Mouse (Mus musculus) intestine, postnatal 0 days (tissue): ENCODE results near the gene Ipo7. TPM values are rescaled to one million over a fixed set of nuclear protein-coding genes. Genes with fewer than 3 reads are reported as not detected.

Experiments used
- ATAC-seq: fragments of 200-750 bp; cut with Nextera tagmentation; 2 replicates; pipeline ENCODE4 v1.8.0; 2017; ENCODE audit warnings: mild to moderate bottlenecking, moderate TSS enrichment, moderate library complexity
- H3K27ac ChIP-seq: fragments of 300-500 bp; sonication (generic); 2 replicates; pipeline ENCODE4 v1.5.1; 2014; ENCODE audit warnings: mild to moderate bottlenecking, low read depth, low read length, moderate library complexity
- H3K27me3 ChIP-seq: fragments of 300-500 bp; sonication (generic); replicated peaks from 2 replicates; pipeline ENCODE4 v1.6.1; 2014; ENCODE audit warnings: low read length, mixed read lengths; ENCODE audit not compliant: control insufficient read depth, insufficient read depth
- H3K36me3 ChIP-seq: fragments of 300-500 bp; sonication (generic); 2 replicates; pipeline ENCODE4 v1.6.1; 2014; ENCODE audit warnings: mild to moderate bottlenecking, moderate library complexity; ENCODE audit not compliant: control insufficient read depth, insufficient read depth
- H3K4me1 ChIP-seq: fragments of 300-500 bp; sonication (generic); replicated peaks from 2 replicates; pipeline ENCODE4 v1.6.1; 2014; ENCODE audit warnings: antibody characterized with exemption, low read length, mixed read lengths; ENCODE audit not compliant: control insufficient read depth, insufficient read depth
- H3K4me2 ChIP-seq: fragments of 300-500 bp; sonication (generic); replicated peaks from 2 replicates; pipeline ENCODE4 v1.6.1; 2014; ENCODE audit warnings: low read depth, mild to moderate bottlenecking, moderate library complexity
- H3K4me3 ChIP-seq: fragments of 300-500 bp; sonication (generic); 2 replicates; pipeline ENCODE4 v1.5.1; 2014; ENCODE audit warnings: low read depth, low read length
- H3K9ac ChIP-seq: fragments of 300-500 bp; sonication (generic); 2 replicates; pipeline ENCODE4 v1.6.1; 2014; ENCODE audit warnings: mild to moderate bottlenecking, low read depth, low read length
- H3K9me3 ChIP-seq: fragments of 300-500 bp; sonication (generic); 2 replicates; pipeline ENCODE4 v1.6.1; 2016; ENCODE audit warnings: mixed run types; ENCODE audit not compliant: control insufficient read depth
- CTCF ChIP-seq: sonication (generic); IDR thresholded peaks from 2 replicates; pipeline ENCODE4 v1.5.1; 2016; ENCODE audit warnings: low read depth, mild to moderate bottlenecking, control low read depth, antibody characterized with exemption, moderate library complexity
- WGBS: fragments of 180-500 bp; shearing (Covaris S2); extraction: QIAGEN DNeasy Blood & Tissue Kit; methylation state at CpG from one replicate; pipeline ENCODE4 v1.1.7; 2014; 5-methylcytosine and 5-hydroxymethylcytosine counted together
- polyA plus RNA-seq: library from polyadenylated mRNA; unstranded; fragments of >200 nt; fragmentation: Nextera tagmentation; extraction: Ambion mirVana; gene quantifications from 2 replicates; pipeline ENCODE4 v1.2.1, GENCODE M21; 2015

Ipo7 gene
- polyA plus RNA-seq, 1 experiment from 2014 or later: 12.4 TPM

DNA sequence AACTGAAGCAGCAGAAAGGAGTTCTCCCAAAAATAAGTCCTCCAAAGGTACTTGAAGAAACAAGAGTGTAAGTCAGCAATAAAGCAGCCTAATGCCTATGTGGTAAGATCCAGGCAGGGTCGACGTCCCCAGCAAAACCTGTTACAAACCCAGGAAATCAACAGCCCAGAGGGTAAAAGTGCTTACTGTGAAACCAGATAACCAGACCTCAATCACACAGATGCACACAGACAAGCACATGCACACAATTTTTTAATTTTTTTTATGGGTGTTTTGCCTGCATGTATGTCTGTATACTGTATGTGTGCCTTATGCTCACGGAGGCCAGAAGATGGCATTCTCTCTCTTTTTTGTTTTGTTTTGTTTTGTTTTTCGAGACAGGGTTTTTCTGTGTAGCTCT, 78.3 kb downstream of the Ipo7 start:
- Histone ChIP-seq H3K27ac (no peak overlapping the region; the same call in 1 of the 2 replicates), H3K4me1 (no peaks in the 10 kb centered on the region)
- no peak for ATAC-seq

DNA sequence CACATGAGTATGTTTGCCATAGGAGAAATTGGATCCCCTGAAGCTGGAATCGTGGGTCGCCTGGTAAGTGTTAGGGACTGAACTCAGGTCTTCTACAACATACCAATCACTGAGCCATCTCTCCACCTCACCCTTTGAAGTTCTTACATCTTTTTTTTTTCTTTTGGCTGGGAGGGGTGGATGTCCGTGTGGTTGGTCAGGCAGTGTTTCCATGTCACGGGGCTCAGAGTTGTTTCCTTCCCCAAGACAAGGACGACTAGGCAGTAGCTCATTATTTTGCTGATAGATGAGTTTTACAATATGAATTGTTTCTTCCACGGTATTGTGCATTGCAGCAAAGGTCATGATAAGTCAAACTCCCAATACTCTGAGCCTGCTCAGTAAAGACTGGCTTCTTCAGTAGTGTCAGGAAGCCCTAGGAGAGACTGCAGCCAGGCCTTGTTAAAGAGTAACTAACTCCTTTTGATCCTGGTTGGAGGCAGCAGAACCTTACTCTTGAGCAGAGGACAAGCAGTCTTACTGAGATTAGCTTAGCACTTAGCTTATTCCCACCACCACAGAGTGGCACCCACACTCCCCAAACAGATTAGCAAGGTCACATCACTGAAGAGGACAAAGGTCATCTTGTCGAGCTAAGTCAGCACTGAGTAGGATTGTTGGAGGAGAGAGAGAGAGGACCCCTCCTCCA, 79.2 kb downstream of the Ipo7 start:
- TF ChIP-seq CTCF: peak; percentile 37; the same call in 1 of the 2 replicates
- Histone ChIP-seq H3K4me3 (no peak overlapping the region), H3K9me3 (no peaks in the 10 kb centered on the region), H3K27me3 (no peaks in the 10 kb centered on the region), H3K36me3 (peaks cover 28% of the 10 kb centered on the region), H3K4me2 (peak overlapping the region; percentile 9; the same call in 1 of the 2 replicates), H3K9ac (no peak overlapping the region), H3K27ac (peak overlapping the region; percentile 36), H3K4me1 (no peaks in the 10 kb centered on the region)
- ATAC-seq: peak; percentile 75
- 31% methylated on average over 7 of the region's 7 CpGs for WGBS

More for the DNA sequence above, 78.3 kb downstream of the Ipo7 start:
- no peak overlapping the region for H3K4me2 ChIP-seq
- H3K36me3 ChIP-seq: peaks cover 31% of the 10 kb centered on the region
- H3K4me3 ChIP-seq: no peak overlapping the region
- TF ChIP-seq CTCF: peak; percentile 17; the same call in 1 of the 2 replicates
- WGBS: 63% methylated on average over 4 of the region's 4 CpGs
- H3K9ac ChIP-seq: no peak overlapping the region
- no peaks in the 10 kb centered on the region for H3K27me3 ChIP-seq
- H3K9me3 ChIP-seq: no peaks in the 10 kb centered on the region

DNA sequence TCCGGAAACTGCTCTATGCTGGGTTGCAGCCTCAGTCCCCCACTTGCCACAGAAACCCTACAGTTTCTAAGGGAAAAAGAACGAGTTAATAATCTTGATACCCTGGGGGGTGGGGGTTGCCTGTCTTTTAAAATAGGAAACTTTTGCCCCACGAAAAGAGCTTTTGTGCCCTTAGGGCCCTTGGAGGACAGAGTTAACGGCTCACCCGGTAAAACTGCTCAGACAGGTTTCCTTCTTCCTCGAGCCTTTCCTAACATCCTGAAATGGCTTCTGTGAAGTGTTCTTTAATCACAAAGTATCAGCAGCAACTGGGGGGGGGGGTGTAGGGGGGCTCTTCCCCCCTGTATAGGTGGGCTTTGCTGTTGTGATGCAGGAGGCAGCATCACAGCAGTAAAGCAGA, 82.8 kb downstream of the Ipo7 start:
- H3K9ac ChIP-seq: no peak overlapping the region
- H3K36me3 ChIP-seq: 0 out of 2 replicates have a peak, but pooled peaks cover 6% of the 10 kb centered on the region
- TF ChIP-seq CTCF: no peak
- 32% methylated on average over 6 of the region's 6 CpGs for WGBS
- ATAC-seq: no peak
- H3K27me3 ChIP-seq: no peaks in the 10 kb centered on the region
- no peaks in the 10 kb centered on the region for H3K9me3 ChIP-seq
- H3K4me2 ChIP-seq: no peak overlapping the region
- no peak overlapping the region for H3K27ac ChIP-seq
- no peak overlapping the region for H3K4me3 ChIP-seq
- H3K4me1 ChIP-seq: no peaks in the 10 kb centered on the region

DNA sequence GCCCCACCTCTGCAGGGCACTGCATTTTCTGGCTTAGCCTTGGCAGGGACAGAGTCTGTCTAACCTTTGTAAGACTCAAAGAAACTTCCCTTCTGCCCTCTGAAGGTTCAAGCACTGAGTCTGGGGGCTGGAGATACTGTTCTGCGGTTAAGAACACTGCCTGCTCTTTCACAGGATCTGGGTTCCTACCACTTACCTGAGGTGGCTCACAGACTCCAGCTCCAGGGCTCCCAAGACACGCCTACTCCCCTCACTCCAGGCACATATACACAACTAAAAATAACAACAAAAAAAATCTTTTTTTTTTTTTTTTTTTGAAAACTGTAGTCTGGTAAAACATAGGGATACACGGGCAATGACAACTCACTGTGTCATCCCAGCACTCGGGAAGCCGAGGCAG, 83.2 kb downstream of the Ipo7 start:
- Histone ChIP-seq H3K4me3 (no peak overlapping the region), H3K4me1 (no peaks in the 10 kb centered on the region), H3K27me3 (no peaks in the 10 kb centered on the region), H3K4me2 (no peak overlapping the region), H3K36me3 (0 out of 2 replicates have a peak, but pooled peaks cover 1% of the 10 kb centered on the region), H3K27ac (no peak overlapping the region), H3K9ac (no peak overlapping the region), H3K9me3 (no peaks in the 10 kb centered on the region)
- TF ChIP-seq CTCF: no peak
- 71% methylated on average over 5 of the region's 5 CpGs for WGBS
- ATAC-seq: no peak

DNA sequence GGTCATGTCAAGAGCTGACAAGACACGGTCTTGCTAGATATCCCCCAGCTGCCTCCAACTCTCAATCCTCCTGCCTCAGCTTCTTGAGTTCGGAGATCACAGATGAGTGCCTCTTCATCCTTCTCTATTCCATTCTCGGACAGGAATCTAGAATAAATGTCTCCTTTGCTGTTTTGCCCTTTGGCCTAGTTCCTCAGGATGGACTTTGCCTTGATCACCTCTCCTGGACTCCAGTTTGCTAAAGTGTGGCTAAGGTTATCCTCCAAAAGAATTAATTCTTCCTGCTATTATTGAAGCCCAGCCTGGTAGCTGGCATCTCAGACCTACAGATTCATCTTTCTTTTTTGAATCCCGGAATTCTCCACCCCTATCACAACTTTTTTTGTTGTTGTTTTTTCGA, 87.0 kb downstream of the Ipo7 start:
- no peaks in the 10 kb centered on the region for H3K36me3 ChIP-seq
- H3K9me3 ChIP-seq: no peaks in the 10 kb centered on the region
- H3K27me3 ChIP-seq: no peaks in the 10 kb centered on the region
- no peak for TF ChIP-seq CTCF
- no peak for ATAC-seq
- H3K4me3 ChIP-seq: no peak overlapping the region
- no peak overlapping the region for H3K4me2 ChIP-seq
- H3K9ac ChIP-seq: no peak overlapping the region
- no peaks in the 10 kb centered on the region for H3K4me1 ChIP-seq
- H3K27ac ChIP-seq: no peak overlapping the region
- 77% methylated on average over 5 of the region's 5 CpGs for WGBS

Other genes with a start within 250 kb of the Ipo7 start
- 0.39 and 0.59 TPM in 2 replicates for gene Nrip3, start 236.2 kb upstream of the Ipo7 start, polyA plus RNA-seq
- 2.6 and 3.2 TPM in 2 replicates for gene Scube2, start 152.6 kb upstream of the Ipo7 start, polyA plus RNA-seq
- gene Dennd5a, start 57.8 kb upstream of the Ipo7 start, polyA plus RNA-seq: 15.3 and 16.6 TPM in 2 replicates
- 138 and 151 TPM in 2 replicates for gene Tmem41b, start 31.3 kb upstream of the Ipo7 start, polyA plus RNA-seq
- gene Zfp143, start 42.9 kb downstream of the Ipo7 start, polyA plus RNA-seq: 6.6 and 7.0 TPM in 2 replicates
- 9.9 TPM in 2 replicates for gene Wee1, start 103.8 kb downstream of the Ipo7 start, polyA plus RNA-seq
- 11.1 and 12.9 TPM in 2 replicates for gene Swap70, start 203.4 kb downstream of the Ipo7 start, polyA plus RNA-seq